Mouse (Mus musculus) ES-Bruce4 (cell line): ENCODE measurements around the gene Shcbp1l. TPM values are rescaled to one million over a fixed set of nuclear protein-coding genes. Genes with fewer than 3 reads are reported as not detected.

ENCODE experiments used
- H3K27ac ChIP-seq: 2 replicates; pipeline ENCODE4 v1.5.1; 2012; ENCODE audit warnings: low read length, inconsistent platforms; ENCODE audit not compliant: insufficient read depth
- H3K27me3 ChIP-seq: 2 replicates; pipeline ENCODE4 v1.6.1; 2012; ENCODE audit warnings: mild to moderate bottlenecking, low read length, inconsistent platforms; ENCODE audit not compliant: control insufficient read depth, poor library complexity, insufficient read depth, severe bottlenecking
- H3K36me3 ChIP-seq: 2 replicates; pipeline ENCODE4 v1.6.1; 2012; ENCODE audit warnings: inconsistent platforms, mild to moderate bottlenecking, low read length, moderate library complexity; ENCODE audit not compliant: control insufficient read depth, poor library complexity, insufficient read depth, severe bottlenecking
- H3K4me1 ChIP-seq: one replicate; pipeline ENCODE4 v1.8.1; 2011; ENCODE audit warnings: low read length; ENCODE audit not compliant: control insufficient read depth, insufficient read depth
- H3K4me3 ChIP-seq: 2 replicates; pipeline ENCODE4 v1.5.1; 2011; ENCODE audit warnings: low read depth, mild to moderate bottlenecking, low read length
- H3K9ac ChIP-seq: 2 replicates; pipeline ENCODE4 v1.6.1; 2012; ENCODE audit warnings: low read depth, mild to moderate bottlenecking, inconsistent platforms; ENCODE audit not compliant: poor library complexity, severe bottlenecking
- H3K9me3 ChIP-seq: replicated peaks from 2 replicates; pipeline ENCODE4 v1.6.1; 2012; ENCODE audit warnings: mild to moderate bottlenecking, low read length, inconsistent platforms; ENCODE audit not compliant: control insufficient read depth, poor library complexity, insufficient read depth, severe bottlenecking
- CTCF ChIP-seq: IDR thresholded peaks from one replicate; pipeline ENCODE4 v1.8.1; 2011; ENCODE audit warnings: low read depth, low read length
- EP300 ChIP-seq: IDR thresholded peaks from 2 replicates; pipeline ENCODE4 v1.6.1; 2011; ENCODE audit warnings: low read depth, low read length; ENCODE audit not compliant: insufficient read depth
- POLR2A ChIP-seq: IDR thresholded peaks from one replicate; pipeline ENCODE4 v1.8.1; 2011; ENCODE audit warnings: low read length; ENCODE audit not compliant: insufficient read depth
- polyA plus RNA-seq: library from polyadenylated mRNA; stranded (reverse); fragments of >200 nt; gene quantifications from 2 replicates; pipeline ENCODE4 v1.2.4, GENCODE M21; 2011; ENCODE audit warnings: low read depth; ENCODE audit not compliant: missing spikeins, insufficient read depth, insufficient read length

Shcbp1l gene
- polyA plus RNA-seq = 2.7 and 2.9 TPM in 2 replicates

GRCm38 (mm10) chr1:153424770-153425584 lies at the start of gene Shcbp1l:
Shcbp1l (plus strand) TSS chr1:153425162.
- TF ChIP-seq POLR2A (no peak), EP300 (0 out of 2 replicates have a peak, but pooled peaks have one; percentile 41)
- Histone ChIP-seq H3K4me1 (no peaks in the 10 kb centered on the region), H3K27ac (peak within 1 kb of the TSS; percentile 10; the same call in 1 of the 2 replicates)

DNA sequence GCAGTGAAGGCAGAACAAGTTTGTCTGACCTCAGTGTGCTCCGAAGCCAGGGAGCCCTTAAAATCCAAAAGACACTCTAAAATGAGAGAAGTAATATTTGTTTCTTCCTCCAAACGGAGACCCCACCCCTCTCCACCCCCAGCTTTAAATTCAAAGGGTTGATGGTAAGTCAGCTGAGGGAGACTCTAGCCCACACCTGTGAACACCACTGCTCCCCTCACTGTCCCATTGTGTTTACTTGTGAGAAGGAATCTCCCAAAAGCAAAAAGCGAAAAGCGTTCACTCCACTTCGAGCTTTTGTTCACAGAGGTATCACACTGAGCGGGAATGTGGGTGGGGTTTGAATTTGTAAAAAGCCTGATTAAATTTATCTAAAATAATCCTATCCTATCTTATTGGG lies 48.5 kb upstream of the Shcbp1l start:
- Histone ChIP-seq H3K27me3 (no peaks in the 10 kb centered on the region), H3K4me1 (no peaks in the 10 kb centered on the region), H3K36me3 (no peaks in the 10 kb centered on the region), H3K9ac (no peak overlapping the region; the same call in 1 of the 2 replicates), H3K9me3 (no peaks in the 10 kb centered on the region), H3K4me3 (no peak overlapping the region), H3K27ac (peak overlapping the region; percentile 97)
- TF ChIP-seq POLR2A = no peak
- TF ChIP-seq EP300 = peak; percentile 85

More at GRCm38 (mm10) chr1:153424770-153425584, at the start of gene Shcbp1l:
- no peaks in the 10 kb centered on the region for H3K36me3 ChIP-seq
- H3K4me3 ChIP-seq = peak within 1 kb of the TSS; percentile 58
- peak within 1 kb of the TSS; percentile 44 for H3K9ac ChIP-seq
- H3K27me3 ChIP-seq = peaks cover 3% of the 10 kb centered on the region; the same call in 1 of the 2 replicates
- no peaks in the 10 kb centered on the region for H3K9me3 ChIP-seq

- no peaks in the 10 kb centered on the region for H3K4me1 ChIP-seq
- H3K27me3 ChIP-seq = no peaks in the 10 kb centered on the region
- H3K9me3 ChIP-seq = no peaks in the 10 kb centered on the region
- H3K4me3 ChIP-seq = no peak overlapping the region
- H3K36me3 ChIP-seq = no peaks in the 10 kb centered on the region
- H3K9ac ChIP-seq = no peak overlapping the region
- no peak for TF ChIP-seq POLR2A
- TF ChIP-seq CTCF = no peak
- no peak for TF ChIP-seq EP300
- peak overlapping the region; percentile 82 for H3K27ac ChIP-seq
Measured at GRCm38 (mm10) chr1:153378587-153378986, 46.4 kb upstream of the Shcbp1l start.

GRCm38 (mm10) chr1:153379832-153380231 lies 45.1 kb upstream of the Shcbp1l start:
- no peaks in the 10 kb centered on the region for H3K36me3 ChIP-seq
- 0 out of 2 replicates have a peak overlapping the region, but pooled peaks have one; percentile 3 for H3K27ac ChIP-seq
- H3K9ac ChIP-seq = no peak overlapping the region
- no peaks in the 10 kb centered on the region for H3K27me3 ChIP-seq
- H3K4me3 ChIP-seq = no peak overlapping the region
- peaks cover 2% of the 10 kb centered on the region for H3K4me1 ChIP-seq
- no peak for TF ChIP-seq CTCF
- no peak for TF ChIP-seq POLR2A
- TF ChIP-seq EP300 = no peak
- no peaks in the 10 kb centered on the region for H3K9me3 ChIP-seq

- peaks cover 2% of the 10 kb centered on the region for H3K4me1 ChIP-seq
- H3K27ac ChIP-seq = no peak overlapping the region
- TF ChIP-seq POLR2A = no peak
- no peak for TF ChIP-seq EP300
- TF ChIP-seq CTCF = no peak
- no peak overlapping the region for H3K4me3 ChIP-seq
- H3K27me3 ChIP-seq = no peaks in the 10 kb centered on the region
- no peaks in the 10 kb centered on the region for H3K36me3 ChIP-seq
- no peaks in the 10 kb centered on the region for H3K9me3 ChIP-seq
- H3K9ac ChIP-seq = no peak overlapping the region
Measured at GRCm38 (mm10) chr1:153380746-153381282, 44.1 kb upstream of the Shcbp1l start.

- H3K4me3 ChIP-seq = no peak overlapping the region
- H3K9me3 ChIP-seq = no peaks in the 10 kb centered on the region
- no peaks in the 10 kb centered on the region for H3K27me3 ChIP-seq
- no peak overlapping the region for H3K27ac ChIP-seq
- H3K9ac ChIP-seq = no peak overlapping the region
- no peak for TF ChIP-seq EP300
- no peak for TF ChIP-seq POLR2A
- TF ChIP-seq CTCF = no peak
- peaks cover 2% of the 10 kb centered on the region for H3K4me1 ChIP-seq
- no peaks in the 10 kb centered on the region for H3K36me3 ChIP-seq
Measured at GRCm38 (mm10) chr1:153385081-153385480, 39.9 kb upstream of the Shcbp1l start.
